Mouse (Mus musculus) heart, embryonic 14.5 days (tissue): ENCODE data around the gene Ppp1r36. TPM values are rescaled to one million over a fixed set of nuclear protein-coding genes. Genes with fewer than 3 reads are reported as not detected.
"Not testable (repeated sequence)": the region's sequence is repeated elsewhere in the genome, so short reads cannot be mapped to it uniquely, and the experiment has no call there.

Source experiments
- ATAC-seq: fragments of 200-750 bp; cut with Nextera tagmentation; 2 replicates; pipeline ENCODE4 v1.8.0; 2017; ENCODE audit warnings: low read depth, moderate TSS enrichment; ENCODE audit not compliant: insufficient number of reproducible peaks, insufficient read depth, low FRiP score
- H3K27ac ChIP-seq, 2 experiments: fragments of 200-500 bp in 1 of 2; fragments of 300-500 bp in 1 of 2; sonication (generic) in 1 of 2; replicated peaks in 1 of 2; 2 replicates each; pipeline ENCODE4 v1.5.1; 2012 to 2014; ENCODE audit warnings: low read depth in 2 of 2, low read length in 2 of 2, control low read depth in 1 of 2, mild to moderate bottlenecking in 1 of 2, mixed read lengths in 1 of 2; ENCODE audit not compliant: control insufficient read depth in 1 of 2, insufficient read depth in 1 of 2
- H3K27me3 ChIP-seq: fragments of 300-500 bp; sonication (generic); 2 replicates; pipeline ENCODE4 v1.6.1; 2014; ENCODE audit warnings: mild to moderate bottlenecking, low read length, control low read depth; ENCODE audit not compliant: control insufficient read depth, insufficient read depth
- H3K36me3 ChIP-seq: fragments of 300-500 bp; sonication (generic); 2 replicates; pipeline ENCODE4 v1.6.1; 2014; ENCODE audit warnings: mild to moderate bottlenecking, control low read depth, low read length, mixed read lengths; ENCODE audit not compliant: control insufficient read depth, insufficient read depth
- H3K4me1 ChIP-seq, 2 experiments: fragments of 200-500 bp in 1 of 2; fragments of 300-500 bp in 1 of 2; sonication (generic) in 1 of 2; 2 replicates each; pipeline ENCODE4 v1.6.1; 2012 to 2014; ENCODE audit warnings: low read length in 2 of 2, control low read depth in 1 of 2, mixed read lengths in 1 of 2; ENCODE audit not compliant: control insufficient read depth in 2 of 2, insufficient read depth in 2 of 2
- H3K4me2 ChIP-seq: fragments of 300-500 bp; sonication (generic); 2 replicates; pipeline ENCODE4 v1.6.1; 2014; ENCODE audit warnings: mild to moderate bottlenecking, low read length
- H3K4me3 ChIP-seq, 2 experiments: fragments of 200-500 bp in 1 of 2; fragments of 300-500 bp in 1 of 2; sonication (generic) in 1 of 2; 2 replicates each; pipeline ENCODE4 v1.5.1; 2012 to 2014; ENCODE audit warnings: low read length in 2 of 2, mild to moderate bottlenecking in 2 of 2, control low read depth in 1 of 2, low read depth in 1 of 2, moderate library complexity in 1 of 2; ENCODE audit not compliant: control insufficient read depth in 1 of 2, insufficient read depth in 1 of 2
- H3K9ac ChIP-seq: fragments of 300-500 bp; sonication (generic); 2 replicates; pipeline ENCODE4 v1.6.1; 2014; ENCODE audit warnings: mild to moderate bottlenecking, low read length
- H3K9me3 ChIP-seq: fragments of 300-500 bp; sonication (generic); 2 replicates; pipeline ENCODE4 v1.6.1; 2016; ENCODE audit warnings: low read length, control low read depth; ENCODE audit not compliant: control insufficient read depth
- WGBS: fragments of 180-500 bp; shearing (Covaris S2); extraction: QIAGEN DNeasy Blood & Tissue Kit; methylation state at CpG from one replicate; pipeline ENCODE4 v1.1.7; 2014; 5-methylcytosine and 5-hydroxymethylcytosine counted together
- polyA plus RNA-seq: library from polyadenylated mRNA; unstranded; fragments of >200 nt; fragmentation: Nextera tagmentation; extraction: Ambion mirVana; gene quantifications from 2 replicates; pipeline ENCODE4 v1.2.1, GENCODE M21; 2014

Ppp1r36 gene
- polyA plus RNA-seq, 1 experiment from 2014 or later: 3.9 TPM

DNA sequence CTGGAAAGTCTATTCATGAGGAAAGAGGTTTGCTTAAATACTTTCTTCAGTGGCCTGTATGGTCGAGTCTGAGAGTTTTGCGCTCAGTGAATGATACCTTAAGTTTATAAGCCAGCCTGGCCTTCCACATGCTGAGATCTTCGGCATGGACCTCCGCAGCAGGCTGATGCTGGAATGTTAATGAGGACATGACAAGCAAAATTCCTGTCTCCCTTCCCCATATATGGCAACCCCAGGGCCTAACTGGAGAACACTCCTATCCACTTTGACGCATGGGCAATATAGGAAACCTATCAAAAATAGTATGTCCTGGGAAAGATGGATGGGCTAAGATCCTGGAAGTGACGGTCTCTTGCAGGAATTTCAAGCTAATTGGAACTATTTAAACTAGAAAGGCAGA lies 30.8 kb downstream of the Ppp1r36 start:
- peak overlapping the region; percentile 67 for H3K9ac ChIP-seq
- peak overlapping the region; percentile 25 to 30; a peak in 3 of 4 replicates for H3K4me3 ChIP-seq
- WGBS: 33% methylated on average over 6 of the region's 6 CpGs

DNA sequence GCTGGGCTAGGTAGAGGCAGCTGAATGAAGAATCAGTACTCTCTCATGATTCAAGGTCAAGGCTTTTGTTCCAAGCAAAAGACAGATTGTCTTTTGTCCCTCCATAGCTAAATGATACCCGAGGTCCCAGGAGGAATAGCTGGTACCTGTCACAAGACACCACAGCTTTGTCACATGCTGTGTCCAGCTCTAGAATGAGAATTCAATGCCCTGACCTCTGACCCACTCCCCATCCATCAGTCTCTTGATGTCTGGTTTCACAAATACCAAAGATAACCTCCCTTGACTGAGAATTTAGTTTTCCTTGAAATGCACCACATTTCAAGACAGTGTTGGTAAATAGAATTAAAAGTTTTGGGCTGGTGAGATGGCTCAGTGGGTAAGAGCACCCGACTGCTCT lies 34.9 kb downstream of the Ppp1r36 start:
- WGBS: 72% methylated on average over 2 of the region's 2 CpGs
- H3K9me3 ChIP-seq: no peaks in the 10 kb centered on the region
- H3K36me3 ChIP-seq: no peaks in the 10 kb centered on the region
- H3K27me3 ChIP-seq: no peaks in the 10 kb centered on the region
- no peak overlapping the region for H3K4me2 ChIP-seq
- H3K9ac ChIP-seq: no peak overlapping the region
- H3K4me3 ChIP-seq: no peak overlapping the region
- no peak overlapping the region for H3K27ac ChIP-seq
- H3K4me1 ChIP-seq: peaks cover 0 to 12% of the 10 kb centered on the region in 2 experiments; a peak in 2 of 4 replicates
- ATAC-seq: no peak

More for the DNA sequence above, 30.8 kb downstream of the Ppp1r36 start:
- H3K36me3 ChIP-seq: no peaks in the 10 kb centered on the region
- H3K27ac ChIP-seq: peak overlapping the region; percentile 71 to 81
- 0 out of 2 replicates have a peak, but pooled peaks have one; percentile 59 for ATAC-seq
- H3K4me2 ChIP-seq: peak overlapping the region; percentile 57
- no peaks in the 10 kb centered on the region for H3K27me3 ChIP-seq
- peaks cover 3 to 12% of the 10 kb centered on the region in 2 experiments; a peak in 2 of 4 replicates for H3K4me1 ChIP-seq
- H3K9me3 ChIP-seq: no peaks in the 10 kb centered on the region

DNA sequence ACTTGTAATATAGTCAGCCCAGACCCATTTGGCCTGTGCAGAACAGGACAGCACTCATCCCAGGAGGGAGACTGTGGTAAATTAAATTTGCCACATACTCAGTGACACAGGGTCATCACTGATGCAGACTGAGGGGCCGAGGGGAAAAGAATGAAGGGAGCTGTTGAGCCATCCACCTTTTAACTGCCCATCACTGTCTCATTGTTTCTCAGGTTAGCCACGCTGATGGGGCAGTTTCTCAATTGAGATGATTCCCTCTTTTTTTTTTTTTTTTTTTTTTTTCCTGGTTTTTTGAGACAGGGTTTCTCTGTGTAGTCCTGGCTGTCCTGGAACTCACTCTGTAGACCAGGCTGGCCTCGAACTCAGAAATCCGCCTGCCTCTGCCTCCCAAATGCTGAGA lies 41.1 kb downstream of the Ppp1r36 start:
- H3K4me1 ChIP-seq, ATAC-seq, H3K4me2 ChIP-seq, H3K27ac ChIP-seq, H3K9me3 ChIP-seq, H3K36me3 ChIP-seq, H3K4me3 ChIP-seq, H3K9ac ChIP-seq, H3K27me3 ChIP-seq: not testable (repeated sequence)
- WGBS: 90% methylated on average over 4 of the region's 4 CpGs

DNA sequence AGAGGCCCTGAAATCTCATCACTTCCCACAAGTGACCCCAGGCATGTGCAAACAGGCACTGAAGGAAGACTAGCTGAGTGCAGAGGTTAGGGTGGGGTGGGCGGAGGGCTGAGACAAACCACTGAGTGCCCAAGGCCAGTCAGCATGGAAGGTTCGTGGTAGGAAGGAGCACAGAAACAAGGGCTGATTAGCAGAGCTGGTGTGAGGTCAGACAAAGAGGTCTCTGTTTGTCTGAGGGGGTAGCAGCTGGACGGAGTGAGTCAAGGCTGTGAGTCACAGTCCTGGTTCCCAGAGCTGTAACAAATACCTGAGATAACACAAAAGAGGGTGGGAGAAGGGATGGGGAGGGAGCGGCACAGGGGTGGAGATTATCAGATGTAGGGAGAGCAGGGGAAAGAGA lies 41.7 kb downstream of the Ppp1r36 start:
- Histone ChIP-seq H3K4me3 (no peak overlapping the region), H3K27me3 (no peaks in the 10 kb centered on the region), H3K9ac (no peak overlapping the region), H3K4me1 (peaks cover 4 to 9% of the 10 kb centered on the region in 2 experiments; a peak in 3 of 4 replicates), H3K27ac (peak overlapping the region in 1 of 2 experiments; percentile 33; a peak in 1 of 4 replicates), H3K9me3 (no peaks in the 10 kb centered on the region), H3K4me2 (no peak overlapping the region), H3K36me3 (no peaks in the 10 kb centered on the region)
- 31% methylated on average over 4 of the region's 4 CpGs for WGBS
- 0 out of 2 replicates have a peak, but pooled peaks have one; percentile 39 for ATAC-seq

DNA sequence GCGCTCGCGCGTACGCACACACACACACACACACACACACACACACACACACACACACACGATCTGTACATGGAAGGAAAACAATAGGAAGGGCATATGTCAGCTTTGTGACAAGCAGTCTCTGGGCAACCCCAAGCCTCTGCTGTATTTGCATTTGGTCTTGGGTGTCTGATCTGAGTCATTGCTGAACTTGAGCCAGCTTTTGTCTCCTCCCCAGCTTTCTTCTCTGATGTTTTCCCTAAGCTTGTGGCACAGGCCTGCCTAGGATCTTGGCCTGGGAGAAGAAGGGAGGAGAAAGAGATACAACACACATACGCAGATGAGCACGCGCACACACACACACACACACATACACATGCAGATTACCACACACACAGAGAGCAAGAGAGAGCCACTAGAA lies 46.1 kb downstream of the Ppp1r36 start:
- Histone ChIP-seq H3K36me3 (no peaks in the 10 kb centered on the region), H3K9me3 (no peaks in the 10 kb centered on the region), H3K27me3 (no peaks in the 10 kb centered on the region), H3K4me1 (peaks cover 11 to 17% of the 10 kb centered on the region in 2 experiments; a peak in 3 of 4 replicates), H3K4me3 (no peak overlapping the region), H3K9ac (no peak overlapping the region), H3K27ac (0 out of 4 replicates have a peak overlapping the region, but pooled peaks of 1 of the 2 experiments have one; percentile 7), H3K4me2 (no peak overlapping the region)
- ATAC-seq: no peak
- 83% methylated on average over 9 of the region's 9 CpGs for WGBS

DNA sequence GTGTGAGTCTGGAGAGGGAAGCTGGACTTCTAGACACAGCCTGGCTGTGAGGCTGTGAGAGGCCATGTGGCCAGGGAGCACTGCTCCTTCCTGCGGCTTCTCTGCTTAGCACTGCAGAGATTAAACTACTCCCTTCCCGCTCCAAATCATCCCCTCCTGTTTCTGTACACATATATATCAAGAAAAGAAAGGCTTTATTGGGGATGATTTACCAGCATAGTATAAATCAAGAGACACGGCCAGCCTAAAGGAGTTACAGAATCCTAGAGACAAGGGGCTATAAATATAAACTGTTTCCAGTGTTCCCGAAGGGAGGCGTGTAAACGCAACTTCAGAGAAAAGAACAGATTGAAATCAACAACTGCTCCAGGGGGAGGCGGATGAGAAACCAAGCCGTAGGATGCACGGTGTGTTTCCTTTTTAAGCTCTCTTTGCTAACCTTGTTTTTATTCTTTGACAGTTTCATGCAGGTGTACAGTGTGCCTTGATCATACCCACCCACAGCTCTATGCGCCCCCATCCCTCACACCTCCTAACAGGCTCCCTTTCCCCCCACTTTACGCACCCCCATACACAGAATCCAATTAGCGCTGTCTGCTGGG lies 47.4 kb downstream of the Ppp1r36 start:
- Histone ChIP-seq H3K9me3 (no peaks in the 10 kb centered on the region), H3K4me2 (no peak overlapping the region), H3K27ac (no peak overlapping the region), H3K9ac (peak overlapping the region; percentile 39; the same call in 1 of the 2 replicates), H3K36me3 (no peaks in the 10 kb centered on the region), H3K27me3 (no peaks in the 10 kb centered on the region), H3K4me3 (no peak overlapping the region), H3K4me1 (peaks cover 7 to 15% of the 10 kb centered on the region in 2 experiments; a peak in 3 of 4 replicates)
- ATAC-seq: no peak
- WGBS: 49% methylated on average over 12 of the region's 12 CpGs

DNA sequence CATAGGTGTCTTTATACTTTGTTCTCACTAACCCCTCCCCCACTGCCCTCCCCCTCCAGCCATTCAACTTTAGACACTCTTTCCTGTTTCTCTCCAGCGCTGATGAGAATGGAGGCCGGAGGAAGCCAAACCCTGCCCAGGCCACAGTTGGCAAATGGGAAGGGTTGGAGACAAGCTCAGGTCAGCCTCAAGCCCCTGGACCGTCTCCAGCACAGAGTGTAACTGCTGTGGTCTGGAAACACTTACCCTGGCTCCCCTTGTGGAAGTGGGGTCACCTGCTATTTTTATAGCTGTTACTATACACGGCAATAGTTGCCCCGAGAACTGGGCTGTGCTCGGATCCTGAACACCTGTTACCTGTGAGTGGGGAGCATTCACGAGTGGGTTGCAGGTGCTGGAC lies 49.3 kb downstream of the Ppp1r36 start:
- ATAC-seq: no peak
- H3K36me3 ChIP-seq: no peaks in the 10 kb centered on the region
- no peak overlapping the region for H3K4me3 ChIP-seq
- WGBS: 65% methylated on average over 7 of the region's 7 CpGs
- no peak overlapping the region for H3K9ac ChIP-seq
- H3K4me1 ChIP-seq: peaks cover 7 to 15% of the 10 kb centered on the region in 2 experiments; a peak in 3 of 4 replicates
- no peaks in the 10 kb centered on the region for H3K27me3 ChIP-seq
- no peak overlapping the region for H3K4me2 ChIP-seq
- no peaks in the 10 kb centered on the region for H3K9me3 ChIP-seq
- H3K27ac ChIP-seq: no peak overlapping the region
